Mouse (Mus musculus): ENCODE results near the gene Parva. TPM values are rescaled to one million over a fixed set of nuclear protein-coding genes. Genes with fewer than 3 reads are reported as not detected.

The Parva gene
- polyA plus RNA-seq, 1 experiment from 2014 or later: 28.5 TPM

Other genes starting within 250 kb of the Parva start
- 6.0 and 7.2 TPM in 2 replicates for gene Mical2, start 201.6 kb upstream of the Parva start, polyA plus RNA-seq (2015; fragmentation: Nextera tagmentation; extraction: Ambion mirVana)